Mouse (Mus musculus) forebrain, embryonic 13.5 days (tissue): ENCODE measurements at regions not wholly inside any gene's neighbourhood (a gene's known extent, or its start where the extent isn't known, plus 50 kb on each side); places are given as distances from the start of the nearest gene placed in this dataset.

Experiments used
- ATAC-seq: fragments of 200-750 bp; cut with Nextera tagmentation; 2 replicates; pipeline ENCODE4 v1.8.0; 2017
- H3K27ac ChIP-seq: fragments of 300-500 bp; sonication (generic); 2 replicates; pipeline ENCODE4 v1.5.1; 2015; ENCODE audit warnings: inconsistent platforms, mild to moderate bottlenecking, moderate library complexity
- H3K27me3 ChIP-seq: fragments of 300-500 bp; sonication (generic); 2 replicates; pipeline ENCODE4 v1.6.1; 2015; ENCODE audit warnings: mild to moderate bottlenecking, inconsistent platforms
- H3K36me3 ChIP-seq: fragments of 300-500 bp; sonication (generic); 2 replicates; pipeline ENCODE4 v1.6.1; 2015; ENCODE audit warnings: mild to moderate bottlenecking, inconsistent platforms; ENCODE audit not compliant: poor library complexity, severe bottlenecking
- H3K4me1 ChIP-seq: fragments of 300-500 bp; sonication (generic); 2 replicates; pipeline ENCODE4 v1.6.1; 2015; ENCODE audit warnings: inconsistent platforms
- H3K4me2 ChIP-seq: fragments of 300-500 bp; sonication (generic); 2 replicates; pipeline ENCODE4 v1.6.1; 2015; ENCODE audit warnings: inconsistent platforms, mild to moderate bottlenecking, moderate library complexity
- H3K4me3 ChIP-seq: fragments of 300-500 bp; sonication (generic); 2 replicates; pipeline ENCODE4 v1.5.1; 2015; ENCODE audit warnings: mild to moderate bottlenecking, inconsistent platforms
- H3K9ac ChIP-seq: fragments of 300-500 bp; sonication (generic); 2 replicates; pipeline ENCODE4 v1.6.1; 2015; ENCODE audit warnings: mild to moderate bottlenecking, inconsistent platforms
- H3K9me3 ChIP-seq: fragments of 300-500 bp; sonication (generic); replicated peaks from 2 replicates; pipeline ENCODE4 v1.6.1; 2016; ENCODE audit warnings: inconsistent platforms
- WGBS: fragments of 180-500 bp; shearing (Covaris S2); methylation state at CpG from one replicate; pipeline ENCODE4 v1.1.7; 2015; 5-methylcytosine and 5-hydroxymethylcytosine counted together

GRCm38 (mm10) chr12:65501459-65501858, 276.1 kb downstream of the Wdr20rt start:
- ATAC-seq: no peak
- WGBS: 65% methylated on average over 2 of the region's 2 CpGs

GRCm38 (mm10) chr12:65502045-65502444, 276.7 kb downstream of the Wdr20rt start:
- H3K9ac ChIP-seq: no peak overlapping the region
- H3K27ac ChIP-seq: no peak overlapping the region
- no peaks in the 10 kb centered on the region for H3K36me3 ChIP-seq
- H3K27me3 ChIP-seq: no peaks in the 10 kb centered on the region
- no peak overlapping the region for H3K4me3 ChIP-seq
- no peak for ATAC-seq
- H3K4me2 ChIP-seq: no peak overlapping the region
- WGBS: 73% methylated on average over 1 of the region's 1 CpGs
- H3K9me3 ChIP-seq: no peaks in the 10 kb centered on the region
- H3K4me1 ChIP-seq: no peaks in the 10 kb centered on the region

More at GRCm38 (mm10) chr12:65501459-65501858, 276.1 kb downstream of the Wdr20rt start:
- H3K4me3 ChIP-seq: no peak overlapping the region
- no peaks in the 10 kb centered on the region for H3K36me3 ChIP-seq
- H3K9ac ChIP-seq: no peak overlapping the region
- H3K27ac ChIP-seq: no peak overlapping the region
- no peaks in the 10 kb centered on the region for H3K27me3 ChIP-seq
- H3K4me2 ChIP-seq: no peak overlapping the region
- no peaks in the 10 kb centered on the region for H3K4me1 ChIP-seq
- H3K9me3 ChIP-seq: no peaks in the 10 kb centered on the region

GRCm38 (mm10) chr12:65513070-65513469, 287.8 kb downstream of the Wdr20rt start:
- H3K27me3 ChIP-seq: no peaks in the 10 kb centered on the region
- H3K27ac ChIP-seq: no peak overlapping the region
- H3K4me2 ChIP-seq: no peak overlapping the region
- WGBS: 7% methylated on average over 1 of the region's 1 CpGs
- no peak for ATAC-seq
- no peak overlapping the region for H3K9ac ChIP-seq
- no peaks in the 10 kb centered on the region for H3K9me3 ChIP-seq
- no peaks in the 10 kb centered on the region for H3K4me1 ChIP-seq
- H3K4me3 ChIP-seq: no peak overlapping the region
- no peaks in the 10 kb centered on the region for H3K36me3 ChIP-seq

- WGBS: 75% methylated on average over 3 of the region's 3 CpGs
- no peak; the same call in 1 of the 2 replicates for ATAC-seq
These were observed 308.9 kb downstream of the Wdr20rt start for GRCm38 (mm10) chr12:65534142-65534690.

DNA sequence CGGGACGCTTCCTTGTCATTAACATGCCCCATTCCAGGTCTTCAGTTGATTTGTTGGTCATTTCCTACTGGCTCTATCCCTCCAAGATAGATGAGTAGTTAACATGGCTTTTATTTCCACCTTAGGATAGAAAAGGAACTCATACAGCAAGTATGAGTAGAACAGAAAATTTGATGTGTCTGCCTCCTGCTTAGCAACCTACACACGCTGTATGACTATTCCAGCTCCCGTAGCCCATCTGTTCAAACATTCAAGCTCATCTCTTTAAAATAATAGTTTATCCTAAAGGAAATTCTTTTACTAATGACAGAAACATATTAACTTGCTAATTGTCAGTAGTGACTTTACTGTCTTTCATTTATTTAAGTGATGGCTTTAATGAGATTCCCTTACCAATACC, 323.0 kb downstream of the Wdr20rt start:
- no peak overlapping the region for H3K4me3 ChIP-seq
- H3K36me3 ChIP-seq: no peaks in the 10 kb centered on the region
- no peaks in the 10 kb centered on the region for H3K27me3 ChIP-seq
- H3K4me1 ChIP-seq: no peaks in the 10 kb centered on the region
- H3K9me3 ChIP-seq: no peaks in the 10 kb centered on the region
- H3K27ac ChIP-seq: no peak overlapping the region
- WGBS: 93% methylated on average over 4 of the region's 4 CpGs
- no peak overlapping the region for H3K4me2 ChIP-seq
- no peak for ATAC-seq
- no peak overlapping the region for H3K9ac ChIP-seq

More at GRCm38 (mm10) chr12:65534142-65534690, 308.9 kb downstream of the Wdr20rt start:
- H3K9me3 ChIP-seq: no peaks in the 10 kb centered on the region
- no peak overlapping the region for H3K4me2 ChIP-seq
- no peak overlapping the region for H3K27ac ChIP-seq
- no peaks in the 10 kb centered on the region for H3K36me3 ChIP-seq
- no peaks in the 10 kb centered on the region for H3K27me3 ChIP-seq
- H3K4me3 ChIP-seq: no peak overlapping the region
- no peaks in the 10 kb centered on the region for H3K4me1 ChIP-seq
- H3K9ac ChIP-seq: no peak overlapping the region

- Histone ChIP-seq H3K27ac (no peak overlapping the region), H3K36me3 (no peaks in the 10 kb centered on the region), H3K4me1 (no peaks in the 10 kb centered on the region), H3K4me3 (no peak overlapping the region), H3K27me3 (no peaks in the 10 kb centered on the region), H3K9ac (no peak overlapping the region), H3K9me3 (no peaks in the 10 kb centered on the region), H3K4me2 (no peak overlapping the region)
- no peak for ATAC-seq
- 73% methylated on average over 3 of the region's 3 CpGs for WGBS
These were observed 326.9 kb downstream of the Wdr20rt start for GRCm38 (mm10) chr12:65552230-65552629.

DNA sequence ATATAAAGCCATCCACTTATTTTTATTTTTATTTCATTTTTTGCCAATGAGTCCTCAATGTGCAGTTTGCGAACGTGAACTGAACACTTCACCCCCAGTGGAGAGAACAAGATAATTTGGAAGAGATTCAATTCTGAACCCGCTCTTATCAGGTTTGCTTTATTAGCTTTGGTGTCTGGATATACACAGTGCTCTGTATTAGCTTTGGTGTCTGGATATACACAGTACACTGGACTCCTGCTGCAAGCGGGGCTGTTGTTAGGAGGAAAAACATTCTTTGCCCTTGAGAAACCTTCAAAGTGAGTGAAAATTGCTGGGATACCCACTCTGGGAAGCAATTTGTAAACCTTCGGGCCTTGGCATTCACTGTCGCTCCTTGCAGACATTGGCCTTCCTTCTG, 333.7 kb downstream of the Wdr20rt start:
- Histone ChIP-seq H3K9me3 (no peaks in the 10 kb centered on the region), H3K27me3 (no peaks in the 10 kb centered on the region), H3K9ac (no peak overlapping the region), H3K4me3 (no peak overlapping the region), H3K4me1 (no peaks in the 10 kb centered on the region), H3K36me3 (no peaks in the 10 kb centered on the region), H3K27ac (no peak overlapping the region), H3K4me2 (no peak overlapping the region)
- no peak for ATAC-seq
- 81% methylated on average over 6 of the region's 6 CpGs for WGBS

GRCm38 (mm10) chr12:65559809-65560208, 334.5 kb downstream of the Wdr20rt start:
- no peak overlapping the region for H3K27ac ChIP-seq

DNA sequence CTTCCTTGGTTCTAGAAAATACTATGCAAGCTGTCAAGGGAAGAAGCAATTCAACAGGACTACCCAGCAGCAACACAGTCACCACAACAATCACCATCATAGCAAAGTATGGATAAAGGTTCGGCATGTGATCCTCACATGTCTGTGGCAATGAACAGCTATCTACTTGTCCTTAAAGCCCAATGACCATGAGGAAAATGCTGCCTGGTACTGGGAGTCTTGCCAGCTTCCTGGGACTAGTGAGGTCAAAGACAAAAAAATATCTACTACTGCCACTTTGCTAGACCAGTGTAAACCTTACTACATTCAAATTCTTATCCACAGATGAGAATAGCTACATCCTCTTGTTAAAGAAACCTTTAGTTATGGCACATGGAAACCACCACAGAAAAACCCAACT, 346.3 kb downstream of the Wdr20rt start:
- WGBS: 100% methylated on average over 1 of the region's 1 CpGs

More at GRCm38 (mm10) chr12:65559809-65560208, 334.5 kb downstream of the Wdr20rt start:
- Histone ChIP-seq H3K9ac (no peak overlapping the region), H3K4me3 (no peak overlapping the region), H3K9me3 (no peaks in the 10 kb centered on the region), H3K4me2 (no peak overlapping the region), H3K27me3 (no peaks in the 10 kb centered on the region), H3K36me3 (no peaks in the 10 kb centered on the region), H3K4me1 (no peaks in the 10 kb centered on the region)
- 80% methylated on average over 3 of the region's 3 CpGs for WGBS
- no peak for ATAC-seq

DNA sequence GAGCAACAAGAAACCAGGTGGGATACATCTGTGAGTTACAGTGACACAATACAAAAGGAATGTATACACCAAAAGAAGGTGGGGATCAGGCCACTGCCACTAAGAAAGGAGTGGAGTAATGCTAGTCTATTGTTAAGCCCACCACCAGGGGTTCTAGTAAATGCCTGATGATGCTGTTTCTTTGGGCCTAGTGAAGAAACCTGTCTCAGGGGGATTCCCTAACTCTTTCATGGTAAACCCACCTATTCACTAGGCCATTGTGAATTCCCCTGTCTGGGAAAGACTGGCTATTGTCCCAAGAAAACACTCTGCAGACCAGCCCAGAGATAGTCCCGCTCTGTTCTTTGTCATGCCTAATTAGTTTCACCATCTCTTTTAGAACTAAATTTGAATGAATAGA, 368.2 kb downstream of the Wdr20rt start:
- 21% methylated on average over 1 of the region's 1 CpGs for WGBS
- Histone ChIP-seq H3K36me3 (no peaks in the 10 kb centered on the region), H3K9me3 (no peaks in the 10 kb centered on the region), H3K9ac (no peak overlapping the region), H3K27ac (no peak overlapping the region), H3K4me1 (no peaks in the 10 kb centered on the region), H3K4me2 (no peak overlapping the region), H3K4me3 (no peak overlapping the region), H3K27me3 (no peaks in the 10 kb centered on the region)
- no peak for ATAC-seq

More for the DNA sequence above, 346.3 kb downstream of the Wdr20rt start:
- Histone ChIP-seq H3K27ac (no peak overlapping the region), H3K36me3 (no peaks in the 10 kb centered on the region), H3K4me1 (no peaks in the 10 kb centered on the region), H3K9ac (no peak overlapping the region), H3K4me3 (no peak overlapping the region), H3K9me3 (no peaks in the 10 kb centered on the region), H3K4me2 (no peak overlapping the region), H3K27me3 (no peaks in the 10 kb centered on the region)
- ATAC-seq: no peak

- no peak overlapping the region for H3K9ac ChIP-seq
- no peak overlapping the region for H3K4me3 ChIP-seq
- no peak overlapping the region for H3K27ac ChIP-seq
- no peaks in the 10 kb centered on the region for H3K27me3 ChIP-seq
- no peaks in the 10 kb centered on the region for H3K9me3 ChIP-seq
- ATAC-seq: no peak
- H3K4me2 ChIP-seq: no peak overlapping the region
- H3K4me1 ChIP-seq: no peaks in the 10 kb centered on the region
- WGBS: 85% methylated on average over 3 of the region's 3 CpGs
- H3K36me3 ChIP-seq: no peaks in the 10 kb centered on the region
These were observed 368.8 kb downstream of the Wdr20rt start for GRCm38 (mm10) chr12:65594075-65594474.

DNA sequence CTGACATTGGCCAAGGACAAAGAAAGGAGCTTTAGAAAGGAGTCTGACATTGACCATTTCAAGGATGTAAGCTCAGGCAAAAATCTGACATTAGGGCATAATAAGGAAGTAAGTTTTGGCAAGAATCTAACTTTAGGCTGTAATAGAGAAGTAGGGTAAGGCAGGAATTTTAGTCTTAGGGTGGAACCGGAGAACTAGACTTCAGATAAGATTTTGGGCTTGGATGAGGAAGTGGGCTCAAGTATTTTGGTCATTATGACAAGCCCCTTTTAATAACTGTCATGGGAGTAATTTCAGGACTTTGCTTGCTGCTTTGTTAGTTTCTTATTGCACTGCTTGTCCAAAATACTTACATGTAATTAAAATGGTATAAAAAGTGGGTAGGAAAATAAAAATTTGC, 418.9 kb downstream of the Wdr20rt start:
- Histone ChIP-seq H3K36me3 (no peaks in the 10 kb centered on the region), H3K27ac (no peak overlapping the region), H3K4me2 (no peak overlapping the region), H3K27me3 (no peaks in the 10 kb centered on the region), H3K4me3 (no peak overlapping the region), H3K9me3 (no peaks in the 10 kb centered on the region; the same call in 1 of the 2 replicates), H3K4me1 (no peaks in the 10 kb centered on the region), H3K9ac (no peak overlapping the region)
- ATAC-seq: no peak
- WGBS: 95% methylated on average over 1 of the region's 1 CpGs

DNA sequence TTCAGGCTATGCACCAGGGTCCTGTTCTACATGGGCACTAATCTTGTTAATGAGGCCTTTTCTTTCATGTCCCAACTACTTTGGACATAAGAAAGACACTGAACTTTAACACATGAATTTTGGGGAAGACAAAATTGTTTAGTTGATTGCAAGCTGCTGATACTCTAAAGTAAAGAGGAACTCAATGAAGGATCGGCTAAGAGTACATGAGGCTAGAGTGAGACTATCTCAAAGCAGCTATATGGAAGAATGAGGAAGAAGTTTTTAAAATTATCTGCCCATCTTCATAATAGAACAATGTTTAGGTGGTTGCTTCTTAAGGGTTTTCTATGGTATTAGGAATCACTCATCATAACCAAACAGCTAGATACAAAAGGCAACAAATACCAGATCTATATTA, 431.5 kb downstream of the Wdr20rt start:
- H3K27me3 ChIP-seq: no peaks in the 10 kb centered on the region
- H3K4me1 ChIP-seq: no peaks in the 10 kb centered on the region
- H3K27ac ChIP-seq: no peak overlapping the region
- no peak for ATAC-seq
- H3K4me2 ChIP-seq: no peak overlapping the region
- no peak overlapping the region for H3K9ac ChIP-seq
- 94% methylated on average over 1 of the region's 1 CpGs for WGBS
- H3K9me3 ChIP-seq: no peaks in the 10 kb centered on the region
- no peaks in the 10 kb centered on the region for H3K36me3 ChIP-seq
- H3K4me3 ChIP-seq: no peak overlapping the region
